Mouse (Mus musculus) liver, adult 2 months (tissue): ENCODE measurements around the gene Gjd2.

Experiments used
- CTCF ChIP-seq: fragments of 200-500 bp; IDR thresholded peaks from 2 replicates; pipeline ENCODE4 v1.5.1; 2011; ENCODE audit warnings: low read depth, low read length, control low read depth
- POLR2A ChIP-seq: fragments of 200-500 bp; IDR thresholded peaks from 2 replicates; pipeline ENCODE4 v1.6.1; 2011; ENCODE audit warnings: low read length, control low read depth; ENCODE audit not compliant: insufficient read depth; ENCODE audit errors: extremely low read depth

DNA sequence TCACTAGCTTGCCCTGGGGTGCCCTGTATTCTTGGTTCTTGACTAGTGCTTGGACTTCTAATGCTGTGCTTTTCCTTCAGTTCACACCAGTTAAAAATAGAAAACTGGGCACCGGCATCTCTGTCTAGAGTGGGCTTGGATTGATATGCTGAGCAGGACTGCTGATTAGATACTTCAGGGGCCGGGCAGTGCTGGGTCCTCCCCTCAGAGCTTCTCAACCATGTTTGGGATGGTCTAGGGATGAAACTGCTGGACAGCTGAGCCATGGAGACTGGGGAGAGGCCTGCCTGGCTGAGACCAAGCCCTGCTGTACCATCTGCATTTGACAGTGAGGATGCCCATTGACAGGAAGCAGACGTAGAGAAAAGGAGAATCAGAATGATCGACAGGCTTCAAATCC is 40.7 kb upstream of the Gjd2 start:
- no peak for TF ChIP-seq POLR2A
- no peak for TF ChIP-seq CTCF
